Mouse (Mus musculus) embryo, embryonic 11.5 days (tissue): ENCODE data around the gene Slc35b2.

Experiments used
- DNase-seq: peaks from one replicate; pipeline ENCODE4 v3.0.0-alpha.2; 2012; ENCODE audit warnings: low read depth, low spot score

Gene Slc35b2

DNA sequence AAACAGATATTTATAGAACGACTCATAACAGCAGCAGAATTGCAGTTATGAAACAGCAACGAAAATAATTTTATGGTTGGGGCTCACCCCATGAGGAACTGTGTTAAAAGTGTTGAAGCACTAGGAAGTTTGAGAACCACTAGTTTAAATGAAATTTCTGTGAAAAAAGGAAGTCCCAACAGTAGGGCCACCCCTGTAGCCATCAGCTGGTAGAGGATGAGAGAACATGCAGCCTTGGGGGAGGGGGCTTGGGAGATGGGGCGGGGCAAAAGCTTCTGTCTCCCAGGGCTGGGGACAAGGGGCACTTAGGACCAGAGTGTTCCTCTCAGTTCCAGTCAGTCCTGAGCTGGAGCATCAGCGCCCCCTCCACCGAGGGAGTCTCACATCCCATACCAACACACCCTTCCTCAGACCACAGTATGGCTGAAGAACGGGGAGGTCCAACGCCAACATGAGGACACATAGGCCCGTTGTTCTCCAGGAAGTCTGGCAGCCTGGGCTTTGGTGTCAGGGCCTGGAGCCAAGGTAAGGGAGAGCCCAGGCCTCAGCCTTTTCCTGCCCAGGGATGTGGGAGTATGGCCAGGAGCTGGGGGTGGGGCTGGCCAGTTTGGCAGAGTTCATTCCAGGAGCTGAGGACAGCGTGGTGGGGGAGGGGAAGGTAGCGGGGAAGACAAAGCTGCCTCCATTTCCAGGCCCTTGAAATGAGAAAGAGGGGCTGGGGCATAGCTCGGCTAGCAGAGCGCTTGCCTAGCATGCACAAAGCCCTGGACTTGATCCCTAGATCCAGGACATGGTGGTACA lies 20.6 kb downstream of the Slc35b2 start:
- DNase-seq, result no peak

DNA sequence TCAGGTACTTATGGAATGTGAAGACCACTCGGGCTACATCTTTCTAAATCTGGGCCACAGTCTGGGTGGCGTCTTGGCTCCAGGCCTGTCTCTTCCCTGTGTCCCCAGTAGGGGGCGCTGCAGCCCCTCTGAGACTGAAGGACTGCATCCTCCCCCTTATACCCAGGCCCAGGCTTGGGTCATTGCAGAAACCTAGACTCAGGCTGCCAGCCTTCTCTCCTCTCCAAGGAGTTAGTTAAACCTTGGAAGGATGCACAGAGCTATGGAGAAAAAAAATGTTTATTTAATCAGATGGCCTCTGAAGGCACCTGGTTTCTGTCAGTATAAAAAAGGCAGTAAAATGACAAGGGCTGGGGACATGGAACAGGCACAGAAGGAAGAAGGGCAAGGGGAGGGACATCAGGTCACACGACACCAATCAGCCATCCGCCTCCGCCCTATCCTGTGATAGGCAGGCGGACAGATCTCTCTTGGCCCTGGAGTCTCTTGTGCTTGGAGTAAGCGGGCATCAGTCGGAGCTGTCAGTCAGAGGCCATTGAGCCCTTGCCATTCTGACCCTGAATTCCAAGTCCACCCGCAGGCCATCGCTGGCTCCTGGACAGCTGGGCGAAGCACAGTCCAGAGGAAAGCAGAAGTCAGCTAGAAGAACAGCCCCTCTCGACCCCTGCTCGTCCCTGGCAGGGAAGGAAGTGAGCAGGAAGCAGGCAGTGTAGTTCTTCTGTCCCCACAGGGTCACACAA lies 21.4 kb downstream of the Slc35b2 start:
- peak; percentile 65 for DNase-seq

DNA sequence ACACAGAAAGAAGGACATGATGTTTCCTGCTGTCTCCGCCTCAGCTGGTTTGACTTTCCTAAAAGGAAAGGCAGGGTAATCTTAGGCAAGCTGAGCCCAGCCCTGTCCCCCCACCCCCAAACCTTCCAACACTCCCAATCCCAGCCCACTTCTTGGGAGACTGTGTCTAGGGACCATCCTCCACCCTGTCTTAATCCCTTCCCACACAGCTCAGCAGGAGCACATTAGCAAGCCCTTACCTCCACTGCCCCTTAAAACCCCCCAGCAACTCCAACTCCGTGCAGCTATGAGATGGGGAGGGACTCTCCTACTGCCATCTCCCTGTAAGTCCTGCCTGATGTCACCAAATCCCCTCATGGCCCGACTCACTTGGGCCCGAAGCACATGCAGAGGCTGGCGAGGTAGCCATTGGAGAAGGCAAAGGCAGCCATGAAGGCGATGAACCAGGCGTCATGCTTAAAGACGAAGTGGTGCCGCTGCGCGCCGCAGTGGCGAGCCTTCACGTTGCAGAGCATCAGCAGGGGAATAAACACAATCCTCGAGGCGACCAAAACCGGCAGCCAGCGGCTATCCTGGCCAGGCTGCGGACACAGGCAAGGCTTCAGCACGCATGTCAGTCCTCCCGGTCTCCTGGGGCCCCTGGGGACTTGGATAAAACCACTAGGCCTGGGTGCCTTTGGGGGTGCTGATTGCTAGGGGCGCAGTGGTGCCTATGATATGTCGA lies 22.2 kb downstream of the Slc35b2 start:
- DNase-seq, result no peak

DNA sequence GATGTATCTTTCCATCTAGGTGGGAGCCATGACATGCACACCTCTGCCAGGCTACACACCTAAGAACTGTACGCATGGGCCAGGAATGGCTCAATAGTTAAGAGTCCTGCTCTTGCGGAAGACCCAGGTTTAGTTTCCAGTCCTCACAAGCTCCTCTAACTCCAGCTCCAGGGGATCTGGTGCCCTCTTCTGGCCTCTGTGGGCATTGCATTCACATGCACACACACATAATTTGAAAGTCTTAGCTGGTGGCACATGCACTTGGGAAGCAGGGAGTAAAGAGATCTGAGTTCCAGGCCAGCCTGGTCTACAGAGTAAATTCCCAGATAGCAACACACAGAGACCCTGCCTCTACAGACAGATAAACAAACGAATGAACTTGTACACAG lies 22.8 kb downstream of the Slc35b2 start:
- no peak for DNase-seq

DNA sequence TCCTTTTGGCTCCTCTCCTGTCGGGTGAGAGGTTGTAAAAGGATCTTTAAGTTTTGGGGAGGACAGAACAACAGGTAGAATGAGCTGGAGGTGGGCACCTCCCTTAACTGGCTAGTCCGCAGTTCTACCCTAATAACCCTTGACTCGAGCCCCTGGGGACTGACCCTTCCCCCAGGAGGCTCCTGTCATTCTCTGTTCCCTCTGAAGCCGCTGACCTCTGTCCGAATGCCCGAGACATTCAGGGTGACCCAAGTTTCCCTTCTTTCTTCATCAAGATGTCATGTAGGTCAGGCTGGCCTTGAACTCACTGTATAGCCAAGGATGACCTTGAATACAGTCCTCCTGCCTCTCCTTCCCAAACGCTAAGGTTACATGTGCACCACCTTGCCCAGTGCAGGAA lies 24.7 kb downstream of the Slc35b2 start:
- DNase-seq, result no peak

DNA sequence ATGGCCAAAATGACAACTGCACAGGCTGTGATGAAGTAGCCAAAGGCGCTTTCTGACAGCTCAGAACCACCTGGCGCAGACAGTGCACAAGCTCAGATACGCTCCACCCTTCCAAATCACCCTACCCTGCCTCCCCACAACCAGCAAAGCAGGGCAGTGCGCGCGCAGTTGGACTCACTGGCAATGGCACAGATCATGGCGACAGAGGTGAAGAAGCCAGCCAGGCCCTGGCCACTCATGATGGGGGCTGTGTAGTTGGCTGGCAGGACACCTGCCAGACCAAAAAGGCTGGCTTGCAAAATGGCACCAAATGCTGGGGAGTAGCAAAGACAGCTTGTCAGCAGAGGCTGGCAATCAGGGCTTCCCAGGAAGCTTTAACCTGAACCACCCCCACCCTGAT lies 25.6 kb downstream of the Slc35b2 start:
- no peak for DNase-seq

DNA sequence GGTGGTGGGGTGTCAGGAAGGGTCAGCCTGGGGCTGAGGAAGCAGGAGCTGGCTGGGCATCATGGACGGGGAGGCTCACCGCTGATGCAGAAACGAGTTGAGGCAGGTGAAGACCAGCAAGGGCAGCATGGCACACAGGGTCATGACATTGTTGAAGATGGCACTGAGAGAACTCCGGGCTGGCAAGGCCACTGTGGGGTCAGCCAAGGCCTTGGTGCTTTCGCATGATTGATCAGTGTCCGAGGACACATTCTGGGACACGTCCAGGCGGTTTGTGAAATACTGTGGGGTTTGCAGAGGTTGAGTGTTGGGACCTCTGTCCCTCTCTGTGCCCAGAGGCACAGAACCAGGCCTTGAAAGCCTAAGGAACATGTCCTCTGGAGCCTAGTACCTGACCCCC lies 26.2 kb downstream of the Slc35b2 start:
- DNase-seq, result no peak

DNA sequence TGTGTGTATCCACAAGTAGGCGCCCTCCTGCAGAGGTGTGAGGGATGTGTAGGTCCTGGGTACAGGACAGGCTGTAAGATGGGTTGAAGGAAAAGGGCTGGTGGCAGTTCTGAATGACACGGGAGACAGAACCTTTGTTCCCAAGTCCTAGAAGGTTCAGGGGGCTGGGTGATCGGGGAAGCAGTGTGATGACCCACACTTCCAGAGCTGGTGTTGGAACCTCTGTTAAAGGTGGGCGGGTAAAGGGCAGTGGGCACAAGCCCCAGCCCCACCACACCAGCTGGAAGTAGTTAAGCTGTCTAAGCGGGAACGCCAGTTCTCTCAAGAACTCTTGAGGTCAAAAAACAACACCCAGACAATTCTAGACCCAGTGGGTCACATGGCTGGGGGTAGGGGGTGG lies 26.7 kb downstream of the Slc35b2 start:
- no peak for DNase-seq

DNA sequence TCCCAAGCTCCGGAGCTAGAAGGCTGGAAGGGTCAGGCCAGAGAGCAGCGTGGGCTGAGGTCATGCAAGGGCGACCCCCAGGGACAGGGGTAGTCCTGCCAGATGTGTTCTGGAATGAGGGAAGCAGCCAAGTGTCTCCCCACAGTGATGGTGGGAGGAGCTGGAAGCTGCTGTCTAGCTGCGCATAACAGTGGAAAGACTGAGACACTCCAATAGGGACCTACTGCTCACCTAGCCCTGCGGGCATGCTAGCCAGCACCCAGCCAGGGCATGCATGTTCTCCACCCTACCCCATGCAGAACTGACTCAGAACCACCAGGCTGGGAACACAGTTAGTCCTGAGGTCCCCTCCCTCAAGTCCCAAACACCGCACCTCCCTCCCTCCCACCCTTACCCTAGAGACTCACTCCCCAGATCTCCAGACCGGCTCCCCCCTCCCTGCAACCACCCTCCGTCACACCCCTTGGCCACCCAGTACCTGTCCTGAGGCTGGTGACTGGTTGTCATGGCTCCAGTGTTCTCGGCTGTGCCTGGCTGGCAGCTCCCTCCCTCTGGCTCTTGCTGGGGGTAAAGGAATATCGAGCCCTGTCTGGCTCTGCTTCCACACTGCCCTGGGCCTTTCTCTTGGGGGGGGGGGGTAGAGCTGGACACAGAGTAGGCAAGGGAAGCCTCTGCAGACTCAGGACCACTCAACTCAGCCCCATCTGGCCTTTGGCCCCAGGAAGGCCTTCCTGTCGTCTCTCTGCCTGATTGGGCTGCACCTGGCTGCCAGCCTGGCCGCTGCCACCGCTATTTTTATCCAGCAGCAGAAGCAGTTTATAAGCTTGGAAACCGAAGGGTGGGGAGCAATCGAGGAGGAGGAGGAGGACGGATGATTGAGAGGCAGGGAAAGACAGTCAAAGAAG lies 28.3 kb downstream of the Slc35b2 start:
- DNase-seq, result no peak

DNA sequence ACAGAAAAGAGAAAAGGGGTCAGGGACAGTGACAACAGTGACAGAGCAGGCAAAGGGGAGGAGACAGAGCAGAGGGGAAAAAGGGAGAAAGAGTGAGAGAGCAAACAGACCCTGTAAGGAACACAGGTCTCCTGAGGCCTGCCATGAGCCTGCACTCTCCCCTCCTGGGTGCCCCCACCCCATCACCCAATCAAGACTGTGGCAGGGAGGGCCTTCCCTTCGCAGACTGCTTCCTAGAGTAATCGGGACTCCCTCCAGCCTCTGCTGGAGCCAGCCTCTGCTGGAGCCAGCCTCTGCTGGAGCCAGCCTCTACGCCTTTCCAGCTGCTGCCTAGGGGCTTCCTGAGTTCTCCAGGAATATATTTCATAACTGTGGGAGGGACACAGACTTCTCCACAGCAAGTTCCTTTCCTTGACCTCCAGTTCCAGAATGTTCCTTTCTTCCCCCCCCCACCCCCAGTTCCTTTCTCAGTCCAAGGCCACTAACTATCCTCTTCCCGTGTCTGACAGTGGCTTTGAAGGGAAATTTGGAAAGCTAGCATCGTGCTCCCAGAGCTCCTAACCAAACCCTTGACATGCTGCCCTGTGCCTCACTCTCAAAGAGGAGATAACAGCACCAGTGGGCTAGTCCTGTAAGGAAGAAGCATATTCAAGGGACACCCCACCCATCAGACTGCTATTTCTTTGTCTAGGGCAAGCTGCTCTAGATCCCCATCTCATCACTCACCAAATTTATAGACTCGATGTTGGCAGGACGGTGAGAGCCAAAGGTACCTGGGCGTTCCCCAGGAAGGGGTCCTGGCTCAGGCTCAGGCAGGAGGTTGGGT lies 29.1 kb downstream of the Slc35b2 start:
- DNase-seq, result no peak

DNA sequence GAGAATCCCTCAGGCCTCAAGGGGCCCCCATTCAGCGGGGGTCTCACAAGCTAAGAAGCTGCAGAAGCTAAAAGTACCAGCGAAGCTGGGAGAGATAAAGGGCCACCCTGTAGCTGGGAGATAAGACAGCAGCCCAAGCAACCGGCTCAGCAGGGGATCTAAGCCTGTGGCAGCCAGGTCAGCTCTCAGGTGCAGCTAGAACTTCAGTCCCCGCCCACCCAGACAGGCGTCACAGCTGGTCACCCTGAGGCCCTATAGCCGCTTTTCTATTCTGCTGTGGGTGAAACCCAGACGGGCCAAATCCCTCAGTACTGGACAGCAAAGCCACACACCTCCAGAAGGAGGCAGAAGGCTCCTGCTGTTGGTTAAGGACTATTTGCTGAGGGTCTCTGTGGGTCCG lies 29.8 kb downstream of the Slc35b2 start:
- no peak for DNase-seq

DNA sequence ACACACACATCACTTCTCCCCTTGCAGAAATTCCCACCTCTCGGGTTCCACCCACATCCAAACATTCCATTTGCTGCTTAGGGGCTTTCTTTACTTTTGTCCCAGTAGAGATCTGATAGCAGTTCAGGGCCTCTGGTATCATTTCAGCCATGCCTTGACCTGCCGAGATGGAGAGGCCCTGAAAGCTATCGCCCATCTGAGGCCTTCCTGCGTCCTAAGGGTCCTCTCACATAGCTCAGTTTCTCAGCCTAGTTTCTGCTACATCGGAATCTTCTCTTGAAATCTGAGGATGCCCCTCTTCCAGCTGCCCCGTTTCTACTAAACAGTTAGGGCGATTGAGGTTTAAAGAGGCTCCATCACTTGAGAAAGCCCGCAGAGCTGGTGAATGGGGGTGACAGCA lies 30.5 kb downstream of the Slc35b2 start:
- DNase-seq, result no peak

DNA sequence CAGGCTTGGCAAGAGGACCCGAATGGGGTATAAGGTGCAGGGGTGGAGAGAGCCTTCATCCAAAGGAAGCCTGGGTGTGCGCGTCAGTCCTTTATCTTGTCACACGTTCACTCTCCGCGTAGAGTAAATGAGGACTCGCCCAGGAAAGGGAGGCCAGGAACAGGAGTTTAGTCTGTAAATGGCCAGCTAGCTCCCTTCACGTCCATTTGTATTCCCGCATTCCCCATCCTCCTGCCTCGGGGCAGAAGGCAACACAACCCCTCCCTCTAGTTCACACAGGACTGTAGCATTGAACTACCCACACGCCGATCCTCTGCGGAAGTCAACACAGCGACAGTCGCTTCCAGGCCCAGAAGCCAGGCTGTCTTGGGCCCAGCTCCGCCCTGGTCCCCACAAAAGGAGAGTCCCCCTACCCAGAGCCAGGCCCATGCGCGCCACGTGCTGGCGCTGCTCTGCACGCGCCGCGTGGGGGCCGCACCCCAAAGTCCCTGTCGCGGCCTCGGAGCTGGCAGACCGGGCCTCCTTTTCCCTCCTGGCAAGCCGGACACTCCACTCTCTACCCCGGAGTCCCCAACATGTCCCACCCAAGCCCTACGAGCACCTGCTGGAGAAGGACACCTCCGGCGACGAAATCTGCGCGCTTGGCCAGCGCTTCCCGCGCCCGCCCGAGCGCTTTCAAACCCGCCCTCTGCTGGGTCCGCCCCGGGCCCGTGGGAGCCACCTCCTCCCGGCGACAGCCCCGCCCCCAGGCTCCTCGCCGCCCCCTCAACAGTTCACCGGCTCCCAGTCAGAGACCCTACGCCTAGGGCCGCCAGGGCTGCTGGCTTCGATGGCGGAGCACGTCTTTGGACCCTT lies 31.4 kb downstream of the Slc35b2 start:
- no peak for DNase-seq

DNA sequence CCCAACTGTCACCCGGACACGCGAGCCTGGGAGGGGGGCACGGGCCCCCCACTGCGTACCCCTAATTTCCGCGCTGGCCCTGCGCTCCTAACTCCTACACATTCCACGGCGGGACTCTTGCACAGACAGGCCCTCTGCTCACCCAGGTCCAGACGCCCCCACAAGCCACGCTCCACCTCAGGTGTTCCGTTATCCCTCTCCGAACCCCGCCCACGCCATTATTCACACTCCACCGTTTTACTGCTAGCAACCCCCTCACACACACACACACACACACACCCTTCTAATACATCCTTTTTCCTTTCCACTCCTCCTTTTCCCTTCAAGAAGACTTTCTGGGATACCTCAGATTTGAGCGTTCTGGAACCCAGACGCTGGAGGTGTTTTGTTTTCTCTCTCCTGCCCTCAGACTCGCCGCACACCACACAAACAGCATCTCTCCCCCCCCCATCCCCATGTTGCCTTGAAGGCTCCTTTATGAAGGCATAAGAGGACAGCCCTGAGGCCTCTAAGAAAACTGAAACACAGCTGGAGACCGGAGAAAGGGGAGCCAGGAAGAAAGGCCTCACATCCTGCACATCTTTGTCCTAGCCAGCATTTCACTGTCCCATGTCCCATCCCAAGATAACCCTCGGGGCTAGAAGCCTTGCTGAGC lies 32.2 kb downstream of the Slc35b2 start:
- DNase-seq, result no peak

DNA sequence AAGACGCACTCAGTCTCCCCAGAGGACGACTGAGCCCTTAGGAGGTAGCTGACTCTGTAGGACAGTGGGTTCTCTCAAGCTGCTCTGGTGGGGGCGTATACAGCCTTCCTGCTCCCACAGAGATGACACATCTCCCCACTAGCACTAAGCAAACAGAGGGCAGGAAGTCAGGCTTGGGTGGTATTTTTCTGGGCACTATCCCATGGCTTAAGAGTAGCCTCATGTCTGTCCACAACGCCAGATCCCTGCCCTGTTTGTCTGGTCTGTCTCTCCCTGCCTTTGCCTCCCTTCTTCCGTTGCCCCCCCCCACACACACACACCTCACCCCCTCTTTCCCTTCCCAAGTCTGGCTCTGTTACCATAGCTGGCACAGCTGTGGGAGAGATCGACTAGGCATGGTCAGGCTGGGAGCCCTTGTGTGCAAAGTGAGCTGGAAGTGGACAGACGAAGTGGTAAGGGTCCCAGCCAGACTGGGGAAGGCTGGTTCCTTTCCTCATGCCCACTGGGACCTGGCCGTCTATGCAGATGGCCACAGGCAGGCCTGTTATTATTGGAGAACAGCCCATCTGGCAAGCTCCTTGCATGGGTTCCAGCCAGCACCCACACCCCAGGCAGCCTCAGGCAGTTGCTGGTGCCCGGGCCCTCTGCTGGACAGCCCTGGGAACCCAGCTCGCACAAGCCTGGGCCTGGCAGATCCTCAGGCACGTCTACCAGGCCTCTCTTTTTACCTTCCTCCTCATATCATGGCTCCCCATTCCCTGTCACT lies 33.1 kb downstream of the Slc35b2 start:
- DNase-seq, result no peak

DNA sequence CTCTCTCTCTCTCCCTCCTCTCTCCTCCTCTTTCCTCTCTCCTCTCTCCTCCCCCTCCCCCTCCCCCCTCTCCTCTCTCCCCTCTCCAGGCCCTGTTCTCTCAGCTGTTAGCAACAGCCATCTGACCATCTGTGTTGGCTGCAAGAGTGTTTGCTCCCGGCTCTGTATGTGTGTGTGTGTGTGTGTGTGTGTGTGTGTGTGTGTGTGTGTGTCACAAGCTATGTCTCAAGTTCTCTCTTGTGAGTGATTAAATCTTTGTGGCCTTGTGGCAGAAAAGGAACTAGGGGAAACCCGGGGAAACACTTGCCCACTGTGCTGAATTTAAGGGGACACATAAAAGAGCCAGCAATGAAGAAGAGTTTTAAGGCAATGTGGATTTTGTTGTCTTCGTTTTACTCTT lies 34.1 kb downstream of the Slc35b2 start:
- no peak for DNase-seq

DNA sequence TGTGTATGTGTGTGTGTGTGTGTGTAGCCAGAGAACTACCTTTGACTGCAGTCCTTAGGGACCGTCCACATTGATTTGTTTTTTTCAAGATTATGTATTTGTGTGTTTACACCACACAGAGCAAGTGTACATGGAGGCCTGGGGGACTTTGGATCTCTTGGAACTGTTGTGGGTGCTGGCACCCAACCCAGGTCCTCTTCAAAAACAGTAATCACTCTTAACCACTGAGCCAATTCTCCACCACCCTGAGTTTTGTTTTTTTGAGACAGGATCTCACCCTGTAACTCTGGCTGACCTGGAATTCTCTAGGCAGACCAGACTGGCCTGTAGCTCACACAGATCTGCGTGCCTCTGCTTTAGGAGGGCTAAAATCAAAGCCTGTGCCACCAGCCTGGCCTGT lies 34.7 kb downstream of the Slc35b2 start:
- DNase-seq, result no peak

DNA sequence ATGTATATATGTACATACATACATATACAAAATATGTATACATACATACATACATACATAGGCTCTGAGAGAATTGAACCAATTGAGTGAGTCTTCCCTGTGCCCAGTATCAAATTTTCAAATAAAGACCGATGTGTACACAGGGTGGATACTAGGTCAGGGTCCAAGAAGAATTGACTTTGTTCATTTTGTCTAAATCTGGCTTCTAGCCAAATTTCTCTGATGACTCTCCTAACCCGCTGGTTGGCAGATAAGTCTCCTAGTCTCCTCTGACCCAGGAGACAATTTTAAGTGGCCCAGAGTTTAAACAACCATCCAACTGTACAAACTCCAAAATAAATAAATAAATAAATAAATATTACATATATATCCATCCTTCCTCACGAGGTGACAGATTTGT lies 35.2 kb downstream of the Slc35b2 start:
- DNase-seq, result no peak
